Mouse (Mus musculus) retina, postnatal 1 day (tissue): ENCODE measurements at regions not wholly inside any gene's neighbourhood (a gene's known extent, or its start where the extent isn't known, plus 50 kb on each side); places are given as distances from the start of the nearest gene placed in this dataset.
A peak's percentile ranks its signal among the peaks of the same experiment; 100 is the strongest.
"Not testable (repeated sequence)": the region's sequence is repeated elsewhere in the genome, so short reads cannot be mapped to it uniquely, and the experiment has no call there.

ENCODE experiments used
- DNase-seq: peaks from one replicate; pipeline ENCODE4 v3.0.0-alpha.2; 2012

GRCm38 (mm10) chr13:58663316-58663715, 52.6 kb upstream of the Slc28a3 start:
- DNase-seq: peak; percentile 14

- DNase-seq: no peak
Observed at GRCm38 (mm10) chr13:58668664-58669063, 58.0 kb upstream of the Slc28a3 start.

- no peak for DNase-seq
Observed at GRCm38 (mm10) chr13:58670206-58670605, 59.5 kb upstream of the Slc28a3 start.

GRCm38 (mm10) chr13:58675611-58676010, 64.9 kb upstream of the Slc28a3 start:
- DNase-seq: not testable (repeated sequence)

GRCm38 (mm10) chr13:58677521-58677920, 66.8 kb upstream of the Slc28a3 start:
- DNase-seq: peak; percentile 25

- no peak for DNase-seq
Observed at GRCm38 (mm10) chr13:58679663-58680062, 69.0 kb upstream of the Slc28a3 start.

- DNase-seq: no peak
Observed at GRCm38 (mm10) chr13:58686822-58687221, 76.1 kb upstream of the Slc28a3 start.

GRCm38 (mm10) chr13:58687609-58688008, 76.9 kb upstream of the Slc28a3 start:
- DNase-seq: no peak

GRCm38 (mm10) chr13:58688249-58688648, 77.6 kb upstream of the Slc28a3 start:
- DNase-seq: no peak

GRCm38 (mm10) chr13:58694703-58695102, 84.0 kb upstream of the Slc28a3 start:
- no peak for DNase-seq

GRCm38 (mm10) chr13:58695964-58696363, 85.3 kb upstream of the Slc28a3 start:
- no peak for DNase-seq

- DNase-seq: peak; percentile 20
Observed at GRCm38 (mm10) chr13:58700021-58700420, 89.3 kb upstream of the Slc28a3 start.

- peak; percentile 19 for DNase-seq
Observed at GRCm38 (mm10) chr13:58704141-58704540, 93.5 kb upstream of the Slc28a3 start.

- no peak for DNase-seq
Observed at GRCm38 (mm10) chr13:58716584-58716983, 89.8 kb upstream of the Ntrk2 start.

GRCm38 (mm10) chr13:58730500-58731105, 75.8 kb upstream of the Ntrk2 start:
- peak; percentile 22 for DNase-seq

- peak; percentile 14 for DNase-seq
Observed at GRCm38 (mm10) chr13:58732776-58733175, 73.6 kb upstream of the Ntrk2 start.

- no peak for DNase-seq
Observed at GRCm38 (mm10) chr13:58733615-58734014, 72.8 kb upstream of the Ntrk2 start.

GRCm38 (mm10) chr13:58735577-58735976, 70.8 kb upstream of the Ntrk2 start:
- peak; percentile 40 for DNase-seq

- DNase-seq: peak; percentile 16
Observed at GRCm38 (mm10) chr13:58740731-58741130, 65.6 kb upstream of the Ntrk2 start.

GRCm38 (mm10) chr13:58746056-58746455, 60.3 kb upstream of the Ntrk2 start:
- DNase-seq: no peak

- DNase-seq: no peak
Observed at GRCm38 (mm10) chr13:58747685-58748084, 58.7 kb upstream of the Ntrk2 start.

GRCm38 (mm10) chr13:58756125-58756524, 50.2 kb upstream of the Ntrk2 start:
- DNase-seq: no peak
